ENCODE assay signal across 24 mouse cellular contexts in the genomic region with DNA sequence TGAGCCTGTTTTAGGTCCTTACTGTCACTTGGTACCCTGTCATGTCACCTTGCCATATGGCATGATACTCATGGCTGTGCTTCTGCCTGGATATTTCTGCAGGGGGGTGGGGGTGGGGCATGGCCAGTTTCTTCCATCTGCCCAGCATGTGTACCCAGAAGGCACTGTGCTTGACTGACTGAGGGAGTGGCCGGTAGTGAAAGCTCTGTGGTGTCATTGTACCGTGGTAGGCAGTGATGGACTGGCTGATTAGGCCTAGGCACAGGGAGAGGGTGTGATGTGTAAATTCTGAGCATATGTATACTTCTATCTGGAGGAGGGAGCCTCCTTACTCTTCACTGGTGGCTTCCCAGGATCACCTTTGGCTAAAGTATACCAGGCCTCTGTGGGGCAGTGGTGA. TPM values are rescaled to one million over a fixed set of nuclear protein-coding genes. Genes with fewer than 3 reads are reported as not detected.
DNase-seq lines count a peak whose midpoint lies in the region; ATAC-seq and TF ChIP-seq lines count a peak whose summit lies in the region.
"Had no signal": no experiment of that assay in that cellular context is flagged by ENCODE, and none has a peak within 500 bp of the region (broad histone marks: within the 10 kb centered on the region; RNA-seq: fewer than 3 reads in every experiment).

No protein-coding gene starts in this region.

- no peaks in the 10 kb centered on the region for H3K4me1 ChIP-seq in hindbrain, embryonic 11.5 days (replicated peaks; ENCODE audit: control insufficient read depth, insufficient read depth, low read length)
- peaks cover 4% of the 10 kb centered on the region; the same call in 1 of the 2 replicates for H3K4me1 ChIP-seq in hindbrain, embryonic 13.5 days (replicated peaks)
- H3K4me1 ChIP-seq in midbrain, postnatal 0 days (ENCODE audit: insufficient read depth, low read length) = no peaks in the 10 kb centered on the region
- H3K4me1 ChIP-seq in midbrain, embryonic 15.5 days = peaks cover 3% of the 10 kb centered on the region; the same call in 1 of the 2 replicates
- H3K4me1 ChIP-seq in forebrain, postnatal 0 days (ENCODE audit: insufficient read depth) = no peaks in the 10 kb centered on the region
- H3K4me1 ChIP-seq in hindbrain, postnatal 0 days (ENCODE audit: insufficient read depth, low read length) = no peaks in the 10 kb centered on the region
- H3K4me1 ChIP-seq: embryonic facial prominence, embryonic 12.5 days; heart, embryonic 12.5 days; limb, embryonic 10.5 days; liver, embryonic 15.5 days; stomach, embryonic 15.5 days had no signal

- DNase-seq in hindbrain, embryonic 11.5 days (ENCODE audit: low spot score) = no peak
- no peak for DNase-seq in midbrain, postnatal 0 days (ENCODE audit: low spot score)
- DNase-seq in forebrain, postnatal 0 days = no peak
- no peak for DNase-seq in hindbrain, postnatal 0 days (ENCODE audit: low spot score)
- DNase-seq: adrenal gland, postnatal 10 days; cerebellum, adult 18-20 months; cerebellum, postnatal 14 days; heart, postnatal 14 days; kidney, adult 11 months; kidney, postnatal 10 days; liver; retina, postnatal 1 day; thymus, adult 2 months; thymus, postnatal 4 days had no signal

- no peak overlapping the region for H3K27ac ChIP-seq in hindbrain, embryonic 11.5 days (ENCODE audit: low read depth, low read length)
- no peak overlapping the region for H3K27ac ChIP-seq in hindbrain, embryonic 13.5 days
- no peak overlapping the region for H3K27ac ChIP-seq in midbrain, postnatal 0 days (ENCODE audit: low read depth, low read length)
- no peak overlapping the region for H3K27ac ChIP-seq in midbrain, embryonic 15.5 days
- no peak overlapping the region for H3K27ac ChIP-seq in forebrain, postnatal 0 days (ENCODE audit: low read depth, low read length)
- H3K27ac ChIP-seq in hindbrain, postnatal 0 days = no peak overlapping the region
- H3K27ac ChIP-seq: embryonic facial prominence, embryonic 12.5 days; limb, embryonic 10.5 days; liver, embryonic 15.5 days; macrophage; neural tube, embryonic 12.5 days; stomach, embryonic 15.5 days had no signal

- H3K4me2 ChIP-seq in hindbrain, embryonic 11.5 days (replicated peaks; ENCODE audit: low read depth, low read length) = no peak overlapping the region
- H3K4me2 ChIP-seq in hindbrain, embryonic 13.5 days = no peak overlapping the region
- H3K4me2 ChIP-seq in midbrain, postnatal 0 days (ENCODE audit: low read depth, low read length, poor library complexity, severe bottlenecking) = no peak overlapping the region
- H3K4me2 ChIP-seq in midbrain, embryonic 15.5 days = no peak overlapping the region
- H3K4me2 ChIP-seq in forebrain, postnatal 0 days (ENCODE audit: low read depth) = no peak overlapping the region
- H3K4me2 ChIP-seq in hindbrain, postnatal 0 days (ENCODE audit: low read depth, low read length) = no peak overlapping the region
- H3K4me2 ChIP-seq: embryonic facial prominence, embryonic 12.5 days; heart, embryonic 12.5 days; liver, embryonic 15.5 days; neural tube, embryonic 12.5 days; stomach, embryonic 15.5 days had no signal

- H3K9me3 ChIP-seq in hindbrain, embryonic 11.5 days (ENCODE audit: control insufficient read depth, low read length) = no peaks in the 10 kb centered on the region
- H3K9me3 ChIP-seq in hindbrain, embryonic 13.5 days = no peaks in the 10 kb centered on the region
- H3K9me3 ChIP-seq in midbrain, postnatal 0 days (ENCODE audit: low read length) = no peaks in the 10 kb centered on the region
- H3K9me3 ChIP-seq in midbrain, embryonic 15.5 days = no peaks in the 10 kb centered on the region
- H3K9me3 ChIP-seq in forebrain, postnatal 0 days (ENCODE audit: low read length) = no peaks in the 10 kb centered on the region
- no peaks in the 10 kb centered on the region for H3K9me3 ChIP-seq in hindbrain, postnatal 0 days (ENCODE audit: low read length)
- H3K9me3 ChIP-seq: embryonic facial prominence, embryonic 12.5 days; heart, embryonic 12.5 days; limb, embryonic 10.5 days; liver, embryonic 15.5 days; neural tube, embryonic 12.5 days; stomach, embryonic 15.5 days had no signal

- no peaks in the 10 kb centered on the region for H3K27me3 ChIP-seq in hindbrain, embryonic 11.5 days (ENCODE audit: control insufficient read depth, insufficient read depth, low read length)
- H3K27me3 ChIP-seq in hindbrain, embryonic 13.5 days = no peaks in the 10 kb centered on the region
- no peaks in the 10 kb centered on the region for H3K27me3 ChIP-seq in midbrain, postnatal 0 days (ENCODE audit: insufficient read depth, low read length)
- H3K27me3 ChIP-seq in midbrain, embryonic 15.5 days (replicated peaks) = no peaks in the 10 kb centered on the region
- H3K27me3 ChIP-seq in forebrain, postnatal 0 days (ENCODE audit: insufficient read depth, low read length) = no peaks in the 10 kb centered on the region
- H3K27me3 ChIP-seq in hindbrain, postnatal 0 days (ENCODE audit: insufficient read depth, low read length) = no peaks in the 10 kb centered on the region
- H3K27me3 ChIP-seq: embryonic facial prominence, embryonic 12.5 days; heart, embryonic 12.5 days; liver, embryonic 15.5 days; neural tube, embryonic 12.5 days; stomach, embryonic 15.5 days had no signal

- no peak overlapping the region for H3K9ac ChIP-seq in hindbrain, embryonic 11.5 days (ENCODE audit: low read depth, low read length)
- no peak overlapping the region for H3K9ac ChIP-seq in hindbrain, embryonic 13.5 days
- no peak overlapping the region for H3K9ac ChIP-seq in midbrain, postnatal 0 days (replicated peaks; ENCODE audit: low read length, poor library complexity, severe bottlenecking)
- H3K9ac ChIP-seq in midbrain, embryonic 15.5 days = no peak overlapping the region
- H3K9ac ChIP-seq in forebrain, postnatal 0 days = no peak overlapping the region
- no peak overlapping the region for H3K9ac ChIP-seq in hindbrain, postnatal 0 days (replicated peaks; ENCODE audit: low read length)
- H3K9ac ChIP-seq: embryonic facial prominence, embryonic 12.5 days; heart, embryonic 12.5 days; liver, embryonic 15.5 days; neural tube, embryonic 12.5 days; stomach, embryonic 15.5 days had no signal

- H3K36me3 ChIP-seq in hindbrain, embryonic 11.5 days (ENCODE audit: control insufficient read depth, insufficient read depth, low read length) = no peaks in the 10 kb centered on the region
- H3K36me3 ChIP-seq in hindbrain, embryonic 13.5 days = no peaks in the 10 kb centered on the region
- H3K36me3 ChIP-seq in midbrain, postnatal 0 days (ENCODE audit: insufficient read depth, low read length) = no peaks in the 10 kb centered on the region
- no peaks in the 10 kb centered on the region for H3K36me3 ChIP-seq in midbrain, embryonic 15.5 days (replicated peaks)
- H3K36me3 ChIP-seq in forebrain, postnatal 0 days (ENCODE audit: insufficient read depth) = no peaks in the 10 kb centered on the region
- H3K36me3 ChIP-seq in hindbrain, postnatal 0 days (ENCODE audit: insufficient read depth, low read length) = no peaks in the 10 kb centered on the region
- H3K36me3 ChIP-seq: embryonic facial prominence, embryonic 12.5 days; heart, embryonic 12.5 days; limb, embryonic 10.5 days; liver, embryonic 15.5 days; neural tube, embryonic 12.5 days; stomach, embryonic 15.5 days had no signal

- H3K4me3 ChIP-seq in hindbrain, embryonic 11.5 days (ENCODE audit: low read depth, low read length) = no peak overlapping the region
- H3K4me3 ChIP-seq in hindbrain, embryonic 13.5 days = no peak overlapping the region
- no peak overlapping the region for H3K4me3 ChIP-seq in midbrain, postnatal 0 days (ENCODE audit: low read depth, low read length)
- no peak overlapping the region for H3K4me3 ChIP-seq in midbrain, embryonic 15.5 days
- no peak overlapping the region for H3K4me3 ChIP-seq in forebrain, postnatal 0 days (ENCODE audit: low read depth, low read length)
- no peak overlapping the region for H3K4me3 ChIP-seq in hindbrain, postnatal 0 days (ENCODE audit: low read length)
- H3K4me3 ChIP-seq: embryonic facial prominence, embryonic 12.5 days; heart, embryonic 12.5 days; limb, embryonic 10.5 days; liver, embryonic 15.5 days; neural tube, embryonic 12.5 days; stomach, embryonic 15.5 days had no signal

- ATAC-seq in hindbrain, embryonic 11.5 days (ENCODE audit: low FRiP score) = peak; percentile 45; the same call in 1 of the 2 replicates
- ATAC-seq in hindbrain, embryonic 13.5 days (ENCODE audit: low FRiP score) = no peak
- 0 out of 2 replicates have a peak, but pooled peaks have one; percentile 34 for ATAC-seq in midbrain, postnatal 0 days (ENCODE audit: low FRiP score)
- ATAC-seq in midbrain, embryonic 15.5 days (replicated peaks) = no peak
- ATAC-seq in forebrain, postnatal 0 days = 0 out of 2 replicates have a peak, but pooled peaks have one; percentile 18
- ATAC-seq in hindbrain, postnatal 0 days = peak; percentile 61
- ATAC-seq in monocyte, adult 5-6 weeks (replicated peaks; ENCODE audit: insufficient number of reproducible peaks, low FRiP score, low TSS enrichment, poor library complexity, severe bottlenecking) = no peak

- TF ChIP-seq CTCF in midbrain, postnatal 0 days (IDR thresholded peaks at IDR 0.05) = no peak
- TF ChIP-seq CTCF in forebrain, postnatal 0 days (IDR thresholded peaks at IDR 0.05; ENCODE audit: low read depth) = no peak
- TF ChIP-seq CTCF in hindbrain, postnatal 0 days (IDR thresholded peaks at IDR 0.05; ENCODE audit: low read depth) = no peak

- 59% methylated on average over 2 of the region's 2 CpGs for WGBS in hindbrain, embryonic 11.5 days
- 52% methylated on average over 2 of the region's 2 CpGs for WGBS in hindbrain, embryonic 13.5 days
- 68% methylated on average over 2 of the region's 2 CpGs for WGBS in midbrain, postnatal 0 days
- 62% methylated on average over 2 of the region's 2 CpGs for WGBS in midbrain, embryonic 15.5 days
- WGBS in forebrain, postnatal 0 days = 48% methylated on average over 2 of the region's 2 CpGs
- 37% methylated on average over 2 of the region's 2 CpGs for WGBS in hindbrain, postnatal 0 days

RNA-seq across cellular contexts. Expression of gene Sh3rf3, which starts 51.6 kb away (rescaled TPM):
- 1.0 and 1.5 TPM in 2 replicates for polyA plus RNA-seq in hindbrain, embryonic 11.5 days (2014; fragmentation: Nextera tagmentation; extraction: Ambion mirVana)
- polyA plus RNA-seq in hindbrain, embryonic 13.5 days (2015; fragmentation: Nextera tagmentation; extraction: Ambion mirVana) = 2.3 and 3.2 TPM in 2 replicates
- 21.5 and 31.9 TPM in 2 replicates for total RNA-seq in midbrain, postnatal 0 days (2014; rRNA removed)
- 2.8 and 4.6 TPM in 2 replicates for polyA plus RNA-seq in midbrain, postnatal 0 days (2015; fragmentation: Nextera tagmentation; extraction: Ambion mirVana)
- 3.1 and 4.0 TPM in 2 replicates for polyA plus RNA-seq in midbrain, embryonic 15.5 days (2015; fragmentation: Nextera tagmentation; extraction: Ambion mirVana)
- 35.5 and 38.1 TPM in 2 replicates for total RNA-seq in forebrain, postnatal 0 days (2014; rRNA removed)
- 6.6 and 10.1 TPM in 2 replicates for polyA plus RNA-seq in forebrain, postnatal 0 days (2015; fragmentation: Nextera tagmentation; extraction: Ambion mirVana)
- total RNA-seq in hindbrain, postnatal 0 days (2014; rRNA removed) = 17.1 and 23.8 TPM in 2 replicates
- polyA plus RNA-seq in hindbrain, postnatal 0 days (2015; fragmentation: Nextera tagmentation; extraction: Ambion mirVana) = 2.2 and 3.5 TPM in 2 replicates
- total RNA-seq in monocyte, adult 5-6 weeks (2017) = not detected in 3 replicates
- polyA plus RNA-seq: macrophage had no signal

Comparison
In these comparisons a context has a peak if more than half of its experiments do, and no peak if none do; other contexts are left out.
1. ATAC-seq: peak in hindbrain, embryonic 11.5 days (single experiment), midbrain, postnatal 0 days (single experiment), forebrain, postnatal 0 days (single experiment) and hindbrain, postnatal 0 days (single experiment); none in hindbrain, embryonic 13.5 days (single experiment), midbrain, embryonic 15.5 days (single experiment) and monocyte, adult 5-6 weeks (single experiment).